Mouse (Mus musculus) liver, adult 2 months (tissue): Measurements from ENCODE around the gene Gm10188. TPM values are rescaled to one million over a fixed set of nuclear protein-coding genes. Genes with fewer than 3 reads are reported as not detected.

Experiments used
- DNase-seq: peaks from one replicate; pipeline ENCODE4 v3.0.0-alpha.2; 2011; ENCODE audit warnings: low read depth, low spot score; ENCODE audit errors: extremely low read depth
- H3K27ac ChIP-seq: fragments of 200-500 bp; replicated peaks from 2 replicates; pipeline ENCODE4 v1.5.1; 2012; ENCODE audit warnings: low read depth, mild to moderate bottlenecking, control low read depth, inconsistent platforms, low read length; ENCODE audit not compliant: insufficient read depth
- H3K27me3 ChIP-seq: fragments of 200-500 bp; 2 replicates; pipeline ENCODE4 v1.6.1; 2012; ENCODE audit warnings: mild to moderate bottlenecking, moderate library complexity, low read length, inconsistent platforms; ENCODE audit not compliant: control insufficient read depth, insufficient read depth
- H3K36me3 ChIP-seq: fragments of 200-500 bp; 2 replicates; pipeline ENCODE4 v1.6.1; 2012; ENCODE audit warnings: low read length, inconsistent platforms; ENCODE audit not compliant: control insufficient read depth, insufficient read depth
- H3K4me1 ChIP-seq: fragments of 200-500 bp; 2 replicates; pipeline ENCODE4 v1.6.1; 2011; ENCODE audit warnings: low read length; ENCODE audit not compliant: control insufficient read depth, insufficient read depth
- H3K4me3 ChIP-seq: fragments of 200-500 bp; 2 replicates; pipeline ENCODE4 v1.5.1; 2011; ENCODE audit warnings: low read depth, mild to moderate bottlenecking, control low read depth, low read length, moderate library complexity; ENCODE audit not compliant: insufficient read depth
- H3K79me2 ChIP-seq: fragments of 200-500 bp; 2 replicates; pipeline ENCODE4 v1.6.1; 2012; ENCODE audit warnings: inconsistent platforms, mild to moderate bottlenecking, low read length, moderate library complexity; ENCODE audit not compliant: control insufficient read depth, insufficient read depth
- H3K9ac ChIP-seq: fragments of 200-500 bp; 2 replicates; pipeline ENCODE4 v1.6.1; 2012; ENCODE audit warnings: low read depth, mild to moderate bottlenecking, control low read depth, inconsistent platforms, low read length
- CTCF ChIP-seq: fragments of 200-500 bp; IDR thresholded peaks from 2 replicates; pipeline ENCODE4 v1.5.1; 2011; ENCODE audit warnings: low read depth, low read length, control low read depth
- POLR2A ChIP-seq: fragments of 200-500 bp; IDR thresholded peaks from 2 replicates; pipeline ENCODE4 v1.6.1; 2011; ENCODE audit warnings: low read length, control low read depth; ENCODE audit not compliant: insufficient read depth; ENCODE audit errors: extremely low read depth
- WGBS: fragments of 180-500 bp; shearing (Covaris S2); methylation state at CpG from one replicate; pipeline ENCODE4 v1.1.7; 2018; 5-methylcytosine and 5-hydroxymethylcytosine counted together
- polyA plus RNA-seq: library from polyadenylated mRNA; depleted of rRNA; stranded (reverse); fragments of >200 nt; gene quantifications from 2 replicates; pipeline ENCODE4 v1.2.3, GENCODE M21; 2012
- total RNA-seq: library from RNA; depleted of rRNA; stranded (reverse); fragments of >200 nt; gene quantifications from 2 replicates; pipeline ENCODE4 v1.2.3, GENCODE M21; 2014

Gm10188 gene
- total and polyA plus RNA-seq, 2 experiments = not detected

DNA sequence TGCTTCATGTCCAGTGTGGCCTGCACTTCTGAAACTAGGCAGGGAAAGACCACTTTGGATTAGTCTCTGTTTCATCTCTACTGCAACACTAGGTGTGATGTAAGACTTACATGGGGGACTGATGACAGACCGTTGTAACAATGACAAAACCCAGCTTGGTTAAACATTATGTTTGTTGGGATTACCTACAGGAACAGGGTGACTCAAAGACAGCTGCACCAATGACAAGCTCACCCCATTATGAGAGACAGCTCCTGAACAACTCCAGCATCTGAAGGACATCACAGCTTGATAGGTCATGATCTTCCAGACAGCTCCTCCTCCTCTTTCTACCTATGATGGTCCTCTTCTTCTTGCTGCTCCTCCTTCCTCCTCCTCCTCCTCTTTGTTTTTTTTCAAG lies 30.8 kb upstream of the Gm10188 start:
- H3K27ac ChIP-seq = no peak overlapping the region
- H3K27me3 ChIP-seq = no peaks in the 10 kb centered on the region
- 79% methylated on average over 1 of the region's 1 CpGs for WGBS
- no peaks in the 10 kb centered on the region for H3K4me1 ChIP-seq
- no peaks in the 10 kb centered on the region for H3K79me2 ChIP-seq
- no peak overlapping the region for H3K4me3 ChIP-seq
- no peak for TF ChIP-seq CTCF
- no peak overlapping the region for H3K9ac ChIP-seq
- DNase-seq = no peak
- no peaks in the 10 kb centered on the region for H3K36me3 ChIP-seq

DNA sequence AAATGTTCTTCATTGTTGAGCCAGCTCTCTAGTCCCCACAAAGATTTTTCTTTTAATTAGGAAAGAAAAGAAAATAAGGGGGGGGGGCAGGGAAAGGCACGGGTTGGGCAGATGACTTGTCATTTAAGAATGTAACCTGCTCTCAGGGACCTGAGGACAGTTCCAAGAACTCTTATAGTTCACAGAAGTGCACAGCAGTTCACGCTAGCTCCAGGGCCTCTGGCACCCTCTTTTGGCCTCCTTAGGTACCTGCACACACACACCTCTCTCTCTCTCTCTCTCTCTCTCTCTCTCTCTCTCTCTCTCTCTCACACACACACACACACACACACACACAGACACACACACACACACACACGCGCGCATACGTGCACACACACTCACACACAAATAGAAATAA lies 24.9 kb upstream of the Gm10188 start:
- H3K4me3 ChIP-seq = no peak overlapping the region
- DNase-seq = peak; percentile 16
- no peaks in the 10 kb centered on the region for H3K36me3 ChIP-seq
- no peak overlapping the region for H3K27ac ChIP-seq
- no peaks in the 10 kb centered on the region for H3K79me2 ChIP-seq
- no peak overlapping the region for H3K9ac ChIP-seq
- TF ChIP-seq POLR2A (no peak), CTCF (peak; percentile 42)
- no peaks in the 10 kb centered on the region for H3K4me1 ChIP-seq
- H3K27me3 ChIP-seq = no peaks in the 10 kb centered on the region
- 85% methylated on average over 6 of the region's 6 CpGs for WGBS

DNA sequence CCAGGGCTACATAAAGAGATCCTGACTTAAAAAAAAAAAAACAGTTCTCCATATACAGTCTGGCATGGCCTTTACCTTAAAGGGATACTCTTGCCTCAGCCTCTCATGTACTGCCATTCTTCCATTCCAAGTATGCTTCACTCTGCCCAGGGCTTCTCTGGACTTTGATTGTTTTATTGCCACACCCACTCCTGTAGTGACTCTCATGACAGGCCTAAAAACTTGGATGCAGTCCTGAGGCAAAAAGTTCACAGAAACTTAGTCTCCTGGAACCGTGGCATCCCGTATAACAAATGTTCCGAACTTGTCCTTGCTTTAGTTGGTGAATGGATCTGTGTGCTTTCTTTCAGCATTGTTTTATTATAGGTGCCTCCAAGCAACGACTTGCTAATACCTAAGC lies 17.1 kb upstream of the Gm10188 start:
- H3K4me1 ChIP-seq = no peaks in the 10 kb centered on the region; the same call in 1 of the 2 replicates
- no peaks in the 10 kb centered on the region for H3K36me3 ChIP-seq
- TF ChIP-seq POLR2A = no peak
- TF ChIP-seq CTCF = no peak
- H3K27ac ChIP-seq = no peak overlapping the region
- no peaks in the 10 kb centered on the region for H3K79me2 ChIP-seq
- WGBS = 30% methylated on average over 4 of the region's 4 CpGs
- DNase-seq = peak; percentile 81
- H3K4me3 ChIP-seq = no peak overlapping the region
- H3K27me3 ChIP-seq = no peaks in the 10 kb centered on the region
- no peak overlapping the region for H3K9ac ChIP-seq

DNA sequence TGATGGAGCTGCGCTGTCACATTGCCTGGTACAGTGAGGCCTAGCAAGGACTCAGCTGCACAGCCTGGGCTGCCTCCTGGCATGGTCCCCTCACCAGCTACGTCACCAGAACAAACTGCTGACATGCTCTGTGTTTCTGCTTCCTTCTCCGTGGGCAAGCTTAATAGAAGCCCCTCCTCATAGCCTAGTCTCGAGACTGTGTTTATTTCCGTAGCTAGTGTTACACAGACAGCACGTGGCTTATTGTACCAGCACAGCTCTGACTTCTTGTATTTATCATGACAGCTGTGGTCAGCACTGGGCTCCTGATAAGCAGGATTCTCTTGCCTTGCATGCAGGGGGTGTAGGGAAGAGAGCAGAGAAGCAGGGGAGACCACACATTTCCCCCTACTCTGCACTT lies 16.6 kb upstream of the Gm10188 start:
- Histone ChIP-seq H3K4me3 (no peak overlapping the region), H3K4me1 (no peaks in the 10 kb centered on the region; the same call in 1 of the 2 replicates), H3K27ac (no peak overlapping the region), H3K9ac (no peak overlapping the region), H3K27me3 (no peaks in the 10 kb centered on the region), H3K36me3 (no peaks in the 10 kb centered on the region), H3K79me2 (no peaks in the 10 kb centered on the region)
- no peak for DNase-seq
- TF ChIP-seq CTCF (no peak), POLR2A (no peak)
- 78% methylated on average over 6 of the region's 6 CpGs for WGBS

DNA sequence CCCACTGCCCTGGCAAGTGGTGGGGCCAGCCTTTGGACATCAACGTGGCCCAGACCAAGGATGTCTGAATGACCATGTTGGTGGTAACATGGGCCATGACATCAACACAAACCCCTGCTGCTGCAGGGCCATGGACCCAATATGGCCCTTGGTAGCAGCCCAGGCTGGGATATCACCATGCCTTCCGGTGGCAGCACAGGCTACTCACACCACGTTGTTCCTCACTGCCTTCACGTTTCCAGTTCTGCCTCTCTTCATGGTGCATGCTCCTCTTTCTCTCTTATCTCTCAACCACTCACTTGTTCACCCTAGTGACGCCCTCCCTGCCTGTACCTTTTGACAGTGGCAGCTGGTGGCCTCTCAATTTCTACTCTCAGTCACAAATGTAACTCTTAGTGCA lies 15.4 kb upstream of the Gm10188 start:
- DNase-seq = no peak
- Histone ChIP-seq H3K4me3 (no peak overlapping the region), H3K27me3 (no peaks in the 10 kb centered on the region), H3K4me1 (no peaks in the 10 kb centered on the region; the same call in 1 of the 2 replicates), H3K36me3 (no peaks in the 10 kb centered on the region), H3K9ac (no peak overlapping the region), H3K79me2 (no peaks in the 10 kb centered on the region), H3K27ac (no peak overlapping the region)
- TF ChIP-seq CTCF (no peak), POLR2A (no peak)
- 83% methylated on average over 5 of the region's 5 CpGs for WGBS

DNA sequence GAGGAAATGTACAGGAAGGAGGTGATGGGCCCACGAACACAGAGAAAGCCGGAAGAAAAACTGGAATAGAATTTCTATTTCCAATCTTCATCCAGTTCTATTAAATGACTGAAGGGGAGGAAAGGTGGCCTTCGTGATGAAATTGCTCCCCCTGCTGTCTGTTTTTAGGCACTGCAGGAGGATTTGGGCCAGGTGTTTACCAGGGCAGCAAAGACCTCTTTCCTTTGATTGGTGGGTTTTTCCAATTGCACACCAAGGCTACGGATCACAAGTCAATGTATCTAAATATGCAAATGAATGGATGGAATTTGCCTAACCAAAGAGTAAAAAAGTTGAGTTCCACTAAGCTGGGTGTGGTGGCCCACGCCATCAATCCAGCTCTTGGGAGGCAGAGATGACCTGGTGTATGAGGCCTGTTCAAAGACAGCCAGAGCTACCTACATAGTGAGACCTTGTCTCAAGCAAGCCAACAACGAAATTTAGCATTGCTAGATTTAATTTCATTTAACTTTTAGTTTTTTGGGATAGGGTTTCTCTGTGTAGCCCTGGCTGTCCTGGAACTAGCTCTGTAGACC lies 8.1 kb upstream of the Gm10188 start:
- no peaks in the 10 kb centered on the region for H3K79me2 ChIP-seq
- H3K27ac ChIP-seq = no peak overlapping the region
- peaks cover 2% of the 10 kb centered on the region; the same call in 1 of the 2 replicates for H3K27me3 ChIP-seq
- no peaks in the 10 kb centered on the region for H3K4me1 ChIP-seq
- TF ChIP-seq CTCF = peak; percentile 75
- TF ChIP-seq POLR2A = no peak
- WGBS = 19% methylated on average over 6 of the region's 6 CpGs
- no peak overlapping the region for H3K4me3 ChIP-seq
- H3K36me3 ChIP-seq = no peaks in the 10 kb centered on the region
- DNase-seq = peak; percentile 32
- H3K9ac ChIP-seq = no peak overlapping the region
